Mouse (Mus musculus): ENCODE data around the gene Spata13. TPM values are rescaled to one million over a fixed set of nuclear protein-coding genes. Genes with fewer than 3 reads are reported as not detected.

Gene Spata13
- 4.9 and 6.5 TPM in 2 replicates for polyA plus RNA-seq (2012; rRNA removed)

DNA sequence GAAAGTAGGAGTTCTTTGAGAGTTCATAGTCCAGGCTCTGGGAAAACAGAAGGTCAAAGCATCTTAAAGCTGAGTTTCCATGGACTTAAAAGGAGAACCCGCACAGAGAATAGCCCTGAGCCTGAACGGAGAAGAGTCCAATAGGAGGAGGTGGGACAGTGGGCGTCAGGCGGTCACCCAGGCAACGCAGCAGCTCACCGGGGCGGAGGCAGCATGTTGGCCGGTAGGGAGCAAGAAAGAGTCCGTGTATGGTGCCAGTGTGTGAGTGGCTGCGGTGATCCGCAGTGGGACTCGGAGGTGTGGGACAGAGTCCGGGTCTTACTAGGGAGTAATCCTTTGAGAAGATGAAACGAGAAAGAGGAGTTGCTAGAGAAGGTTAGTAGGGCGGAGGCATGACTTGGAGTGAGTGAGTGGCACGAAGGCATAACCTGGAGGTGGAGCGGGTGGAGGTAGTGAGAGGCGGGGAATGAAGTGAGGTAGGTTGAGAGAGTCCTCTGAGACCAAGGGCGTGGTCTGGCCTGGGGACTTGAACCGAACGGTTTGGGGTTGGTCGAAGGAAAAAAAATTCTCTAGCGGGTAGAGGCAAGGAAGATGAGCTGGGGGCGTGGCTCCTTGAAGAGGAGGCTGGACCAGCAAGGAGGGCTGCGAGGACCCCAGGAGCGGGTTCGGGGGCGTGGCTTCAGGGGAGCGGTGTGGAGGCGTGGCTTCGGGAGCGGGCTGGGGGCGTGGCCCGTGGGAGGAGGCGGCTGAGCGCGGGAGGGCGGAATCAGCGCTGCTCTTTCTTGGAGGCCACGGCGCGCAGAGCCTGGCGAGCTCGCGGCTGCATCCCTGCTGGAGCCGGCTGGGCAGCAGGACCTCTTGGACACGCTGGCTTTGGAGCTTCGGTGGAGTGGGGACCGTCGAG lies at the start of gene Spata13:
Spata13 (plus strand) TSS at position 41 of the 904 bp plus-strand sequence.

DNA sequence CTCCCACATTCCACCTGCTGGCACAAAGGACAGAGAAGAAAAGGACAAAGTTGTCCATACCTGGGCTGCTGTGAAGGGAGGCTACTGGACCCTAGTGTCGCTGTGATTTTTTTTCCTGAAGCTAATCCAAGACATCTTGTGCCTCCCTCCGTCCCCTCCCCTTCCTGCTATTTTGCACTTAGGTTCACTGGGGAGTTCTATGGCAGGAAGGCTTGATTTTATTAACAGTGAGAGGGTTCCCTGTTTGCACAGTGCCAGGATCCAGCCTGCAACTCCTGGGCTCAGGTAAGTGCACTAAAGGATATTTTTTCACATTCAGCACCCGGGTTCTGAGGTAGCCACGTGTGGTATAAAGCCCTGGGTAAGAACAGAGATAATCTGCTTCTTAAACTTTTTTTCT lies 134.1 kb downstream of the Spata13 start, which contains the start of gene C1qtnf9:
C1qtnf9 (plus strand) TSS at position 251 of the 400 bp plus-strand sequence.

DNA sequence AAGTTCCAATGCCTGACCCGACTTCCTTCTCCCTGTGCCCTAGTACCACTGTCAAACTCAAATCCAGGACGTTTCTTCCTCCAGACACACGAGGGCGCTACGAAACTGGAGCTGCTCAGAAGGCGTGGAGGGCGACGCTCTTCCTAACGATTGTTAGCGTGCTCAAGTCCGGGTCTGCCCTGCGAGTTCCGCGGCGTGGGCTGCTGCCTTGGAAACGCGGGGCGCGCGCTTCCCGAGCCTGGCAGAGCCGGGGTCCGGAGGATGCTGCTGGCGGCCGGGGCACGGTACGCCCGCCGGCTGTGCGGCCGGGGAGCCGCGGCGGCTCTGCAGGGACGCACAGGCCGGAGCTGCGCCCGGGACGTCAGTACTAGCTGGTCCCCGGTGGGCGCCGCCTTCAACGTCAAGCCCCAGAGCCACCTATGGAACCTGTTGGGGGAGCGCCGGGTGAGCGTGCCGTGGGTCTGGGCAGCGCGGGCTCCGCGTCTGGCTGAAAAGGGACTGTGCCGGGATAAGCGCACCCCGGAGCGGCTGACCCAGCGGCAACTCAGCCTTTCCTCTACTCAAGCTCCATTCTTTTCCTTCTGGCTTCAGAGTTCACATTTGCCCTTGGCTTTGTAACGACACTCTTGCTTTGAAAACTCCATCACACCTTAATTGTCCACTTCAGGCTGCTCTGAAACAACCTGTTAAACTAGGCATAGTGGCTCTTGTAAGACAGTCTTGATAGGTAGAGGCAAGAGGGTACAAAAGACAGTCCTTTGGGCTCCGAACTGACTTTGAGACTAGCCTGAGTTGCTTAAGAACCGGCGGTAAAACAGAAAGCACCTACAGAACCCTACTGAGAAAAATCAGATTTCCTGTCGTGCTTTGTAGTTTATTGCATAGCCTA lies 150.9 kb downstream of the Spata13 start, which contains the start of gene Mipep:
Mipep (plus strand) TSS at position 147 of the 889 bp plus-strand sequence.

Other genes with a start within 250 kb of the Spata13 start
- 0.16 and 0.21 TPM in 2 replicates for gene C1qtnf9, start 134.1 kb downstream of the Spata13 start, polyA plus RNA-seq (2012; rRNA removed)
- 7.3 and 8.6 TPM in 2 replicates for gene Mipep, start 150.6 kb downstream of the Spata13 start, polyA plus RNA-seq (2012; rRNA removed)